Mouse (Mus musculus) heart, embryonic 14.5 days (tissue): ENCODE data around the gene Nrm. TPM values are rescaled to one million over a fixed set of nuclear protein-coding genes. Genes with fewer than 3 reads are reported as not detected.

ENCODE experiments used
- ATAC-seq: fragments of 200-750 bp; cut with Nextera tagmentation; 2 replicates; pipeline ENCODE4 v1.8.0; 2017; ENCODE audit warnings: low read depth, moderate TSS enrichment; ENCODE audit not compliant: insufficient number of reproducible peaks, insufficient read depth, low FRiP score
- H3K27ac ChIP-seq, 2 experiments: fragments of 200-500 bp in 1 of 2; fragments of 300-500 bp in 1 of 2; sonication (generic) in 1 of 2; replicated peaks in 1 of 2; 2 replicates each; pipeline ENCODE4 v1.5.1; 2012 to 2014; ENCODE audit warnings: low read depth in 2 of 2, low read length in 2 of 2, control low read depth in 1 of 2, mild to moderate bottlenecking in 1 of 2, mixed read lengths in 1 of 2; ENCODE audit not compliant: control insufficient read depth in 1 of 2, insufficient read depth in 1 of 2
- H3K27me3 ChIP-seq: fragments of 300-500 bp; sonication (generic); 2 replicates; pipeline ENCODE4 v1.6.1; 2014; ENCODE audit warnings: mild to moderate bottlenecking, low read length, control low read depth; ENCODE audit not compliant: control insufficient read depth, insufficient read depth
- H3K36me3 ChIP-seq: fragments of 300-500 bp; sonication (generic); 2 replicates; pipeline ENCODE4 v1.6.1; 2014; ENCODE audit warnings: mild to moderate bottlenecking, control low read depth, low read length, mixed read lengths; ENCODE audit not compliant: control insufficient read depth, insufficient read depth
- H3K4me1 ChIP-seq, 2 experiments: fragments of 200-500 bp in 1 of 2; fragments of 300-500 bp in 1 of 2; sonication (generic) in 1 of 2; 2 replicates each; pipeline ENCODE4 v1.6.1; 2012 to 2014; ENCODE audit warnings: low read length in 2 of 2, control low read depth in 1 of 2, mixed read lengths in 1 of 2; ENCODE audit not compliant: control insufficient read depth in 2 of 2, insufficient read depth in 2 of 2
- H3K4me2 ChIP-seq: fragments of 300-500 bp; sonication (generic); 2 replicates; pipeline ENCODE4 v1.6.1; 2014; ENCODE audit warnings: mild to moderate bottlenecking, low read length
- H3K4me3 ChIP-seq, 2 experiments: fragments of 200-500 bp in 1 of 2; fragments of 300-500 bp in 1 of 2; sonication (generic) in 1 of 2; 2 replicates each; pipeline ENCODE4 v1.5.1; 2012 to 2014; ENCODE audit warnings: low read length in 2 of 2, mild to moderate bottlenecking in 2 of 2, control low read depth in 1 of 2, low read depth in 1 of 2, moderate library complexity in 1 of 2; ENCODE audit not compliant: control insufficient read depth in 1 of 2, insufficient read depth in 1 of 2
- H3K9ac ChIP-seq: fragments of 300-500 bp; sonication (generic); 2 replicates; pipeline ENCODE4 v1.6.1; 2014; ENCODE audit warnings: mild to moderate bottlenecking, low read length
- H3K9me3 ChIP-seq: fragments of 300-500 bp; sonication (generic); 2 replicates; pipeline ENCODE4 v1.6.1; 2016; ENCODE audit warnings: low read length, control low read depth; ENCODE audit not compliant: control insufficient read depth
- WGBS: fragments of 180-500 bp; shearing (Covaris S2); extraction: QIAGEN DNeasy Blood & Tissue Kit; methylation state at CpG from one replicate; pipeline ENCODE4 v1.1.7; 2014; 5-methylcytosine and 5-hydroxymethylcytosine counted together
- polyA plus RNA-seq: library from polyadenylated mRNA; unstranded; fragments of >200 nt; fragmentation: Nextera tagmentation; extraction: Ambion mirVana; gene quantifications from 2 replicates; pipeline ENCODE4 v1.2.1, GENCODE M21; 2014

Nrm gene
- polyA plus RNA-seq, 1 experiment from 2014 or later: 44.0 TPM

GRCm38 (mm10) chr17:35897644-35898573 is 36.8 kb downstream of the Nrm start:
- Histone ChIP-seq H3K4me2 (peak overlapping the region; percentile 91), H3K36me3 (peaks cover 60% of the 10 kb centered on the region), H3K9me3 (no peaks in the 10 kb centered on the region), H3K4me3 (peak overlapping the region; percentile 22 to 68; a peak in 3 of 4 replicates), H3K27me3 (no peaks in the 10 kb centered on the region), H3K27ac (peak overlapping the region in 1 of 2 experiments; percentile 86; a peak in 1 of 4 replicates), H3K9ac (peak overlapping the region; percentile 89), H3K4me1 (peaks cover 6 to 8% of the 10 kb centered on the region in 2 experiments)
- no peak for ATAC-seq
- WGBS: 42% methylated on average over 23 of the region's 23 CpGs

- WGBS: 73% methylated on average over 3 of the region's 3 CpGs
- peaks cover 58% of the 10 kb centered on the region for H3K36me3 ChIP-seq
- H3K9ac ChIP-seq: no peak overlapping the region
- H3K4me2 ChIP-seq: no peak overlapping the region
- H3K4me3 ChIP-seq: no peak overlapping the region
- no peaks in the 10 kb centered on the region for H3K9me3 ChIP-seq
- peaks cover 10 to 25% of the 10 kb centered on the region in 2 experiments for H3K4me1 ChIP-seq
- H3K27ac ChIP-seq: no peak overlapping the region
- no peaks in the 10 kb centered on the region for H3K27me3 ChIP-seq
- ATAC-seq: no peak
These were observed 39.5 kb downstream of the Nrm start for GRCm38 (mm10) chr17:35900636-35901035.

GRCm38 (mm10) chr17:35903343-35903991 is 42.3 kb downstream of the Nrm start:
- Histone ChIP-seq H3K9ac (no peak overlapping the region), H3K27ac (peak overlapping the region; percentile 40 to 72), H3K4me1 (peaks cover 4 to 18% of the 10 kb centered on the region in 2 experiments; a peak in 3 of 4 replicates), H3K9me3 (no peaks in the 10 kb centered on the region), H3K27me3 (no peaks in the 10 kb centered on the region), H3K36me3 (peaks cover 80% of the 10 kb centered on the region), H3K4me3 (no peak overlapping the region), H3K4me2 (no peak overlapping the region)
- peak; percentile 81 for ATAC-seq
- 71% methylated on average over 9 of the region's 9 CpGs for WGBS

GRCm38 (mm10) chr17:35903992-35904355 is 42.9 kb downstream of the Nrm start:
- peak overlapping the region; percentile 51; the same call in 1 of the 2 replicates for H3K9ac ChIP-seq
- H3K27me3 ChIP-seq: no peaks in the 10 kb centered on the region
- ATAC-seq: no peak
- 85% methylated on average over 4 of the region's 4 CpGs for WGBS
- H3K4me3 ChIP-seq: no peak overlapping the region
- H3K4me1 ChIP-seq: peaks cover 4 to 23% of the 10 kb centered on the region in 2 experiments; a peak in 3 of 4 replicates
- H3K4me2 ChIP-seq: no peak overlapping the region
- peak overlapping the region; percentile 15 to 72 for H3K27ac ChIP-seq
- H3K9me3 ChIP-seq: no peaks in the 10 kb centered on the region
- peaks cover 80% of the 10 kb centered on the region for H3K36me3 ChIP-seq

- Histone ChIP-seq H3K9me3 (no peaks in the 10 kb centered on the region), H3K27me3 (no peaks in the 10 kb centered on the region), H3K4me3 (no peak overlapping the region), H3K36me3 (peaks cover 66% of the 10 kb centered on the region), H3K9ac (no peak overlapping the region), H3K27ac (no peak overlapping the region), H3K4me1 (peaks cover 11 to 32% of the 10 kb centered on the region in 2 experiments), H3K4me2 (no peak overlapping the region)
- 97% methylated on average over 1 of the region's 1 CpGs for WGBS
- no peak for ATAC-seq
These were observed 44.5 kb downstream of the Nrm start for GRCm38 (mm10) chr17:35905587-35905986.

- Histone ChIP-seq H3K9me3 (no peaks in the 10 kb centered on the region), H3K27ac (no peak overlapping the region), H3K36me3 (peaks cover 69% of the 10 kb centered on the region)
These were observed 46.5 kb downstream of the Nrm start for GRCm38 (mm10) chr17:35907609-35908008.

GRCm38 (mm10) chr17:35909186-35909918 is 48.2 kb downstream of the Nrm start:
- H3K4me2 ChIP-seq: peak overlapping the region; percentile 81
- H3K9me3 ChIP-seq: no peaks in the 10 kb centered on the region
- peak overlapping the region; percentile 86 for H3K9ac ChIP-seq
- no peak for ATAC-seq
- H3K36me3 ChIP-seq: peaks cover 77% of the 10 kb centered on the region
- WGBS: 18% methylated on average over 20 of the region's 20 CpGs
- H3K4me3 ChIP-seq: peak overlapping the region; percentile 75 to 97
- no peaks in the 10 kb centered on the region for H3K27me3 ChIP-seq
- H3K4me1 ChIP-seq: peaks cover 7 to 17% of the 10 kb centered on the region in 2 experiments
- peak overlapping the region; percentile 69 to 76 for H3K27ac ChIP-seq

More at GRCm38 (mm10) chr17:35907609-35908008, 46.5 kb downstream of the Nrm start:
- 85% methylated on average over 2 of the region's 2 CpGs for WGBS
- Histone ChIP-seq H3K27me3 (no peaks in the 10 kb centered on the region), H3K4me3 (no peak overlapping the region), H3K4me2 (no peak overlapping the region), H3K9ac (no peak overlapping the region), H3K4me1 (peaks cover 11 to 32% of the 10 kb centered on the region in 2 experiments)
- no peak for ATAC-seq
